Mouse (Mus musculus) liver, embryonic 14 days (tissue): Measurements from ENCODE around the gene Efemp2. TPM values are rescaled to one million over a fixed set of nuclear protein-coding genes. Genes with fewer than 3 reads are reported as not detected.

ENCODE experiments used
- polyA plus RNA-seq: library from polyadenylated mRNA; depleted of rRNA; stranded (reverse); fragments of >200 nt; gene quantifications from 2 replicates; pipeline ENCODE4 v1.2.3, GENCODE M21; 2012; rRNA removed

The Efemp2 gene
- polyA plus RNA-seq = 10.5 and 10.6 TPM in 2 replicates

GRCm38 (mm10) chr19:5473720-5474119, at the start of gene Efemp2:
Efemp2 (plus strand) TSS chr19:5473954.

GRCm38 (mm10) chr19:5424782-5425741, 48.7 kb upstream of the Efemp2 start, which contains the start of the genes Drap1 and AI837181:
Drap1 (minus strand) TSS chr19:5424979.
AI837181 (plus strand) TSS chr19:5425144.

GRCm38 (mm10) chr19:5447515-5448353, 26.0 kb upstream of the Efemp2 start, which contains the start of gene Fosl1:
Fosl1 (plus strand) TSS chr19:5447547.

GRCm38 (mm10) chr19:5457746-5458442, 15.9 kb upstream of the Efemp2 start, which contains the start of gene Ccdc85b:
Ccdc85b (minus strand) TSS chr19:5457894.

GRCm38 (mm10) chr19:5460465-5460911, 13.3 kb upstream of the Efemp2 start, which contains the start of gene Fibp:
Fibp (plus strand) TSS chr19:5460615.

GRCm38 (mm10) chr19:5468374-5468773, 5.4 kb upstream of the Efemp2 start, which contains the start of gene Ctsw:
Ctsw (minus strand) TSS chr19:5468507.

GRCm38 (mm10) chr19:5487768-5488550, 14.2 kb downstream of the Efemp2 start, which contains the start of gene Mus81:
Mus81 (minus strand) TSS chr19:5488402.

GRCm38 (mm10) chr19:5490313-5490897, 16.7 kb downstream of the Efemp2 start, which contains the start of gene Cfl1:
Cfl1 (plus strand) TSS chr19:5490455.

GRCm38 (mm10) chr19:5503687-5504086, 29.9 kb downstream of the Efemp2 start, which contains the start of gene 1700020D05Rik:
1700020D05Rik (minus strand) TSS chr19:5503787.

GRCm38 (mm10) chr19:5510031-5511026, 36.6 kb downstream of the Efemp2 start, which contains the start of gene Snx32:
Snx32 (minus strand) TSS chr19:5510538.

Other genes with a start within 250 kb of the Efemp2 start
- gene Pacs1, start 200.8 kb upstream of the Efemp2 start, polyA plus RNA-seq = 8.0 and 8.3 TPM in 2 replicates
- gene Sf3b2, start 178.5 kb upstream of the Efemp2 start, polyA plus RNA-seq = 56.0 and 58.5 TPM in 2 replicates
- gene Gal3st3, start 175.6 kb upstream of the Efemp2 start, polyA plus RNA-seq = 0.03 and 0.08 TPM in 2 replicates
- gene Catsper1, start 138.2 kb upstream of the Efemp2 start, polyA plus RNA-seq = not detected in 2 replicates
- 0.11 and 0.12 TPM in 2 replicates for gene Cst6, start 124.4 kb upstream of the Efemp2 start, polyA plus RNA-seq
- gene Eif1ad, start 107.2 kb upstream of the Efemp2 start, polyA plus RNA-seq = 21.5 and 23.3 TPM in 2 replicates
- gene Banf1, start 106.8 kb upstream of the Efemp2 start, polyA plus RNA-seq = 133 and 148 TPM in 2 replicates
- gene Sart1, start 85.3 kb upstream of the Efemp2 start, polyA plus RNA-seq = 23.3 and 24.9 TPM in 2 replicates
- 0.01 and 0.09 TPM in 2 replicates for gene Tsga10ip, start 71.4 kb upstream of the Efemp2 start, polyA plus RNA-seq
- gene Drap1, start 49.0 kb upstream of the Efemp2 start, polyA plus RNA-seq = 68.6 and 80.7 TPM in 2 replicates
- gene AI837181, start 48.8 kb upstream of the Efemp2 start, polyA plus RNA-seq = 13.6 and 16.4 TPM in 2 replicates
- 0.01 TPM in 1 of 2 replicates, not detected in the other for gene Fosl1, start 26.4 kb upstream of the Efemp2 start, polyA plus RNA-seq
- 1.2 and 1.4 TPM in 2 replicates for gene Ccdc85b, start 16.1 kb upstream of the Efemp2 start, polyA plus RNA-seq
- gene Fibp, start 13.3 kb upstream of the Efemp2 start, polyA plus RNA-seq = 23.0 and 23.8 TPM in 2 replicates
- gene Ctsw, start 5.4 kb upstream of the Efemp2 start, polyA plus RNA-seq = 0.06 and 0.07 TPM in 2 replicates
- 11.9 and 12.6 TPM in 2 replicates for gene Mus81, start 14.4 kb downstream of the Efemp2 start, polyA plus RNA-seq
- gene Cfl1, start 16.5 kb downstream of the Efemp2 start, polyA plus RNA-seq = 433 and 538 TPM in 2 replicates
- 0.45 and 0.81 TPM in 2 replicates for gene 1700020D05Rik, start 29.8 kb downstream of the Efemp2 start, polyA plus RNA-seq
- 6.9 and 8.5 TPM in 2 replicates for gene Snx32, start 36.6 kb downstream of the Efemp2 start, polyA plus RNA-seq
- gene Ovol1, start 86.7 kb downstream of the Efemp2 start, polyA plus RNA-seq = 0.02 TPM in 1 of 2 replicates, not detected in the other
- 0.88 and 1.3 TPM in 2 replicates for gene Ap5b1, start 94.1 kb downstream of the Efemp2 start, polyA plus RNA-seq
- gene Rnaseh2c, start 127.9 kb downstream of the Efemp2 start, polyA plus RNA-seq = 77.3 and 81.5 TPM in 2 replicates
- 29.8 and 30.0 TPM in 2 replicates for gene Kat5, start 136.3 kb downstream of the Efemp2 start, polyA plus RNA-seq
- gene Rela, start 163.5 kb downstream of the Efemp2 start, polyA plus RNA-seq = 12.2 and 17.0 TPM in 2 replicates
- gene Sipa1, start 189.8 kb downstream of the Efemp2 start, polyA plus RNA-seq = 23.2 and 25.6 TPM in 2 replicates
- 11.5 and 13.8 TPM in 2 replicates for gene Map3k11, start 214.8 kb downstream of the Efemp2 start, polyA plus RNA-seq
- gene Pcnx3, start 215.0 kb downstream of the Efemp2 start, polyA plus RNA-seq = 14.3 and 19.3 TPM in 2 replicates
- gene Kcnk7, start 230.4 kb downstream of the Efemp2 start, polyA plus RNA-seq = 0.05 TPM in 1 of 2 replicates, not detected in the other